Mouse (Mus musculus) skeletal muscle tissue, adult 2 months (tissue): ENCODE measurements around the gene Cpd.
"Not testable (repeated sequence)": the region's sequence is repeated elsewhere in the genome, so short reads cannot be mapped to it uniquely, and the experiment has no call there.

Source experiments
- DNase-seq: peaks from one replicate; pipeline ENCODE4 v3.0.0-alpha.2; 2012; ENCODE audit warnings: low read depth, low spot score

Cpd gene

GRCm38 (mm10) chr11:76847354-76847753 lies 536 bp upstream of the Cpd start:
- no peak for DNase-seq

DNA sequence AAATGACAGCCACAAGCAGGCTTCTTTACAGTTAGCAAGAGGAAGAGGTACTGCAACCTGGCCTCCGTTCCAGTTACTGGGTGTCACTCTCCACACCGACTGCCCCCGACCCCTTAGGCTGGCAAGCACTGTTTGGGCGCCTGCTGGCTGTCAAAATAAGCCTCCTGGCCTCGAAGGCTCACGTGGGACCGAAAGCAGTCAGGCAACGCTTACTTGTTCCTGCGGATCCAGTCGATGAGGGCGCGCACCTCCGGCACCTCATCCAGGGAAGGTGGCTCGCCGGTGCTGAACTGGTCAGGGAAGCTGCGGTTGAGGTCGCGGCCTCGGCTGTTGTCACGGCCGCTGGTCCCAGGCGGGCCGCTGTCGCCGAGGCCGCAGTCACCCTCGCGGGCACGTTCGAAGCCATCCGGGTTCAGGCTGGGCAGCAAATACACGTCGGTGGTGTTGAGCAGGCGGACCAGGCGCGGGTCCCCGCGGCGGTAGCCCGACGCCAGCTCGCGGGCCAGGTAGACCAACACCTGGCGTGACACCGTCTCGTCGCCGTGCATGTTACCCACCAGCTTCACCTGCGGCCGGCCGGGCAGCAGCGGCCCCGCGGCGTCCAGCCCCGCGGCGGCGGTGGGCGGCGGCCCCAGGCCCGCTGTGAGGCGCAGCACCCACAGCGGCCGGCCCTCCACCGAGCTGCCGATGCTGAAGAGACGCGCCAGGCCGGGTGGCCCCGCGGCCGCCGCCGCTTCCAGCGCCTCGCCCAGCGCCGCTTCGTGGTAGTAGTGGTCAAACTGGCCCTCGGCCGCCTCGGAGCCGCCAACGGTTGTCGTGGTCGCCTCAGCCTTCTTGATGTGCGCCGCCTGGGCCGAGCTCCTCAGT lies 574 bp downstream of the Cpd start:
- DNase-seq, result no peak

- no peak for DNase-seq
These were observed 1.4 kb downstream of the Cpd start for GRCm38 (mm10) chr11:76845275-76845980.

- no peak for DNase-seq
These were observed 8.2 kb downstream of the Cpd start for GRCm38 (mm10) chr11:76838573-76838972.

DNA sequence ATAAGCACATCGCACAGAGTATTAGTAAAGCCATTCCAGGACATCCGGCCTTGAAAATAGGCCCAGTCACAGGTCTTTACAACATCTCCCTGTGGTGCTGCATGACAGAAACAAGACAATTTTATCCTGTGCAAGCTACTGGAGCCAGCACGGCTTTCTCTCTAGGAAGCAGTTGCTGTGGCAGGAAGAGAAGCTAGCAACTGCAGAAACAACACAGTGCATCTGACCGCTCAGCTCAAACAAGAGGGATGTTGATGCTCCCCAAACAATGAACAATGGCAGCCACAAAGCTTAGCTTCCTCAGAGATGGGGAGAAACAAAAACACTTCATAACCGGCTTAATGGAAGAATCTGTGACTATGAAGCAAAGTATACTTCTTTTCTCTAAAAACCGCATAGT lies 10.5 kb downstream of the Cpd start:
- no peak for DNase-seq

DNA sequence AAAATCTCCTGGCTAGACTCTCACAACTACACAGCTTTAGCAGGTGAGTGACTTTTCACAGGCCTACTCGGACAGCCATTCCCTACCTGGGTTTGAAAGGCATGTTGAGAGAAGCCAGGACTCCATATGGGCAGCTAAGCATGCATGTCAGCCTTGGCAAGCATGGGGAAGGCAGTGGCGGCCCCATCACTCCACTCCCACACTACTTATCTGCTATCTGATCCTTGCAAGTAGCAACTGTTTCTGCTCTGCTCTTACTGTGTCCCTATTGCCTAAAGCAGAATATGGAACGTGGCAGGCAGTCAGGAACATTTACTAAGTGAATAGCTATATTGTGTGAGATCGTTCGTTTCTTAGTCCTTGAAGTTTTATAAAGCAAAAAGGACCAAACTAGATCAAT lies 10.9 kb downstream of the Cpd start:
- no peak for DNase-seq

DNA sequence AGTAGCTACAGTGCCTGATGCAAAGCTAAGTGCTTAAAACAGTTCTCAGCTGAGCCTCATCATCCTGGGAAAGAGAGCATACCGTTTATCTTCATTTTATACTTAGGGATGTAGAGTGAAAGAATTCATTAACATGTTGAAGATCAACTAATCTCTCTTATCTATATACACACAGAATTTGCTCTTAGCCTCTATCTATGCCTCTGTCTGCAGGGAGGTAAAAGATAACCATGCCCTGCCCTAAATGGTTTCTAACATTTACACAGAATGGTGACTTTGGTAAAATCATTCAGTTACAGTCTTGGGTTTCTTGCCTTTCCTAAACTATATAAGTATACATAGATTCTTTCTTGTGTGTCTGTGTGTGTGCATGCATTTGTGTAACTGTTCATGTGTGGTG lies 12.2 kb downstream of the Cpd start:
- no peak for DNase-seq

GRCm38 (mm10) chr11:76824885-76825265 lies 21.9 kb downstream of the Cpd start:
- no peak for DNase-seq

- no peak for DNase-seq
These were observed 22.5 kb downstream of the Cpd start for GRCm38 (mm10) chr11:76824238-76824884.

DNA sequence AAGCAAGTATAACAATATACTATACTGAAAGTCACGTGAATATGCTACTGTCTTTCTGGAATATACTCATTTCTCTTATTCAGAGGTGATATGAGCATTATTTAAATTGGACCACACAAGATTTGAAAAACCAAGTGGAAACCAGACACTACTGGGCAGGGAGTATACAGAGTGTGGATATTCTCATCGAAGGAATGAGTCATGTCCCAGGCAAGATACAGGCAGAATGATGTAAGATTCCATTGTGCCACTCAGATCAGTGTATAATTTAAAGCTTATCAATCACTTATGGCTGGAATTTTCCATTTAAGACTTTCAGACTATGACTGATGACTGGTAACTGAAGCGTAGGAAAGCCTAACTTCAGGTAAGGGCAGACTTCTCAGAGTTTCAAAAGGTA lies 23.2 kb downstream of the Cpd start:
- no peak for DNase-seq

GRCm38 (mm10) chr11:76821353-76821752 lies 25.5 kb downstream of the Cpd start:
- no peak for DNase-seq

- no peak for DNase-seq
These were observed 29.2 kb downstream of the Cpd start for GRCm38 (mm10) chr11:76817664-76818063.

GRCm38 (mm10) chr11:76810706-76811495 lies 35.9 kb downstream of the Cpd start:
- peak; percentile 50 for DNase-seq

GRCm38 (mm10) chr11:76809450-76809849 lies 37.4 kb downstream of the Cpd start:
- DNase-seq, result peak; percentile 45

DNA sequence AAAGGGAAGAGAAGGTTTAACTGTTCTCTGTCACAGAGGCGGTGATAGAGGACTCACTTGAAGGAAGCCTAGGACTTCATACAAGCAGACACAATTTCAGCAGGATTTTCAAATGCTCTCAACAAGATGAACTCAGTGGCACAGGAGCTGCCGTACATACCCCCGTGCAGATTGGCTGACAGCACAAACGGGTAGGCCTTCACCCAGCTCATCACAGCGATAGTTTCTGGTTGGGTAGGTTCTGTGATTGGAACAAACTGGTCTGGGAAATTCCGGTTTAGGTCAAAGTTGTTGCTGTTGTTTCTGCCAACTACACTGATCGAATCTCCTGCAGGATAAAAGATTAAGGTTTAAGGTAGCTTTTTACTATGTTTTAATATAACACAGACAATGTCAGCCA lies 38.3 kb downstream of the Cpd start:
- no peak for DNase-seq

DNA sequence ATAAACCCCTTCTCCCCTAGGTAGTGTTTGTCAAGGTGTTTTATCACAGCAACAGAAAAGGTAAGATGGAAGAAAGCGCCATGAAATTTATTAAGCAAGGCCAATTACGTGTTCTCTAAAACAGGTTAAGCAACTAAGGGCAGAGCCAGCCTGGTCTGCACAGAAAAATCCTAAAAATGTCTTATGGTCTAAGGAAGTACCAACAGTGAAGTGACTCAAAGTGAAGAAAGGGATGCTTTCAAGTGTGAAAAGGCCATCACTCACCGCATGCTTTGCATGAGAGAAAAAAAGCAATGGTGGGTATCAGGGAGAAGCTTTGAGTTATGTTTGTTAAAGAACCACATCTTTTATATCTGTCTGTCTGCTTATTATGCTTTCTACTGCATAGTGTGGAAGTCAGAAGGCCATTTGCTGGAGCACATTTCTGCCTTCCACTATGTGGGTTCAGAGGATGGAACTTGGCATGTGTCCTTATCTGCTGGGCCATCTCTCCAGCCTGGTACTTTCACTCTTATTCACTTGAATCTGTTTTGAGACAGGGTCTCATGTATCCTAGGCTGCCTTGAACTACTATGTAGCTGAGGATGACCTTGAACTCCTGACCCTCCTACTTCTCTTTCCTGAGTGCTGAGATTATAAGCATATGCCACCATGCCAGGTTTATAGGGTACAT lies 39.7 kb downstream of the Cpd start:
- no peak for DNase-seq

GRCm38 (mm10) chr11:76806026-76806425 lies 40.8 kb downstream of the Cpd start:
- no peak for DNase-seq

DNA sequence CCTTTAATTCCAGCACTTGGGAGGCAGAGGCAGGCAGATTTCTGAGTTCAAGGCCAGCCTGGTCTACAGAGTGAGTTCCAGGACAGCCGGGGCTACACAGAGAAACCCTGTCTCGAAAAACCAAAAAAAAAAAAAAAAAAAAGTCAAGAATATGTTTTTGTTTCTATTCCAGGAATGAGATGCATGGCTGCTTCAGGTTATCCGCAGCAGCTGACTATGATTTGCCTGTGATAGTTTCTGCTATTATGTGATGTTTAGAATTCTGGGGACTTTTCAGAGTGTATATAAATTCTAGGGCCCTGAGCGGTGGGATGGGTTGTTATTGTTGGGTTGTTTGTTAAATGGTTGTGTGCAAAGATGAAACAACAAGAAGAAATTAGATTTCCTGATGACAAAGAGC lies 41.7 kb downstream of the Cpd start:
- not testable (repeated sequence) for DNase-seq

DNA sequence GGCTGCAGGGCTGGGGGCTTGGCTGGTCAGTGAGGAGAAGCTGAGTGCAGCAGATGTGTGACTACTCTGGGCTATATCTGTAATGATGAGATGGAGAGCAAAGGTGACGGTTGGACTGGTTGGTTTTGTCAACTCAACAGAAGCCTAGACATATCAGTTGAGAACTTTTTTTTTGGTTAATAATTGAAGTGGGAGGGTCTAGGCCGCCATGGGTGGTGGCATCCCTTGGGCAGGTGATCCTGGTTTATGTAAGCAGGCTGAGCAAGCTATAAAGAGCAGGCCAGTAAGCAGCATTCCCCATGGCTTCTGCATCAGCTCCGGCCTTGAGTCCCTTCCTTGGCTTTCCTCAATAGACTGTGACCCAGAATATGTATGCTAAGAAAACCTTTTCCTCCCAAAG lies 43.6 kb downstream of the Cpd start:
- no peak for DNase-seq

DNA sequence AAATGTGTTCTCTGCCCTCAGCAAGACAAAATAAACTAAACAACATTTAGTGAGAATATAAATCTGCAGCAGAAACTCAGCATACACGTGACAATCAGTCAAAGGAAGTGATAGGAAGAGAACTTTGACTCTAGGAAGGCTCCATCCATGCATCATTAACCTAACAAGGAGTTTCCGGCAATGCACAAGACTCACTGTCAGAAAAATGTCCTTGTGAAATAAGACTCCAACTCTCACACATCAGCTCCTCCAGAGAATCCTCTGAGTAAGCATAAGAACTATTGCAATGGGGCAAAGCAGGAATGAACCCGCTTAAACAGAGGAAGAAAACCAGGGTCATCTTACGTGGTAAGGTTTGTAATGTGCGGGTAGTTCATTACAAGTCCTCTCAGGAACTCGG lies 49.6 kb downstream of the Cpd start:
- no peak for DNase-seq

- DNase-seq, result peak; percentile 35
These were observed 51.5 kb downstream of the Cpd start for GRCm38 (mm10) chr11:76795326-76795725.
